Mouse (Mus musculus) left cerebral cortex, postnatal 4 days (tissue): ENCODE measurements around the gene Gm13757. TPM values are rescaled to one million over a fixed set of nuclear protein-coding genes. Genes with fewer than 3 reads are reported as not detected.
"Not testable (repeated sequence)": the region's sequence is repeated elsewhere in the genome, so short reads cannot be mapped to it uniquely, and the experiment has no call there.

Experiments
- DNase-seq: peaks from one replicate; pipeline ENCODE4 v3.0.0-alpha.2; 2022
- intact Hi-C: fragments of 180-260 bp; cut with DNase I; formaldehyde crosslinking; loops from one replicate; pipeline ENCODE4 v1.15.1; 2025
- total RNA-seq, 2 experiments: library from RNA; stranded (reverse); gene quantifications; 2 replicates each; pipeline ENCODE4 v1.2.3; 2021

Gene Gm13757
- not detected for total RNA-seq

- intact Hi-C loops = no loop called here
- no peak for DNase-seq
Observed at GRCm38 (mm10) chr2:88449031-88449430, at the start of gene Gm13757. TSS of gene Gm13757 (minus strand) at chr2:88449131.

DNA sequence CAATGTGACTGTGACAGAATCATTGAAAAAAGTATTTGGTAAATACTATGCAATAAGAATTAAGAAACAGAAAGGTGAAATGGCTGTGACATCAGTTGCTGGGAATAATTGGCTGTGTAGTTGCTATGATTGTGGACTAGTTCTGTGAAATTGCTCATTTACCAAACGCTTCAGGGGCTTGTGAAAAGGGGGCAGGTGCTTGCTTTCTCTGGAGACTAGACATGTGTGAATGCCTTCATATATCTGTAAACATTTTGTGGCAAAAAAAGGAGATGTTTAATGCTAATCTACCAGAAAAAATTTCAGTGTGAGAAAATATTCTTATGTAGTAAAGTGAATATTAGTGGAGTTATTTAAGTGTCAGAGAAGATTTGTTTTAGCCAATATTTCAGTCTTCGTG is 44.1 kb upstream of the Gm13757 start, which contains the start of gene Olfr1185-ps1:
Gene Olfr1185-ps1, plus strand, starts transcription at position 301 of the 400 bp plus-strand sequence.
- no peak for DNase-seq
- intact Hi-C loops = no loop called here

- no peak for DNase-seq
- intact Hi-C loops = no loop called here
Observed at GRCm38 (mm10) chr2:88483298-88483697, 34.4 kb upstream of the Gm13757 start, which contains the start of gene Olfr1184. TSS of gene Olfr1184 (plus strand) at chr2:88483598.

- DNase-seq, intact Hi-C loops: not testable (repeated sequence)
Observed at GRCm38 (mm10) chr2:88454567-88454966, 5.6 kb upstream of the Gm13757 start, which contains the start of gene Olfr1183. TSS of gene Olfr1183 (plus strand) at chr2:88454867.

- no peak for DNase-seq
- intact Hi-C loops = no loop called here
Observed at GRCm38 (mm10) chr2:88426071-88426470, 22.9 kb downstream of the Gm13757 start, which contains the start of gene Olfr1181. TSS of gene Olfr1181 (minus strand) at chr2:88426171.

- intact Hi-C loops = no loop called here
- DNase-seq = no peak
Observed at GRCm38 (mm10) chr2:88419051-88419450, 29.9 kb downstream of the Gm13757 start, which contains the start of gene Olfr1180. TSS of gene Olfr1180 (minus strand) at chr2:88419151.

GRCm38 (mm10) chr2:88406353-88406752 is 42.6 kb downstream of the Gm13757 start, which contains the start of gene Olfr1179:
TSS of gene Olfr1179 (minus strand) at chr2:88406453.
- intact Hi-C loops = no loop called here
- no peak for DNase-seq

Other genes with a start within 250 kb of the Gm13757 start
- gene Olfr1170, start 220.8 kb downstream of the Gm13757 start, total RNA-seq = not detected
- gene Olfr1173, start 169.3 kb downstream of the Gm13757 start, total RNA-seq = under 1 TPM in 1 of 2 experiments, not detected in 1; 0.08 TPM
- not detected for gene Olfr1174-ps, start 134.0 kb downstream of the Gm13757 start, total RNA-seq
- gene Olfr1175-ps, start 121.9 kb downstream of the Gm13757 start, total RNA-seq = not detected
- gene Olfr1176, start 112.4 kb downstream of the Gm13757 start, total RNA-seq = not detected
- gene Olfr1177-ps, start 102.6 kb downstream of the Gm13757 start, total RNA-seq = not detected
- not detected for gene Olfr1178, start 62.1 kb downstream of the Gm13757 start, total RNA-seq
- not detected for gene Olfr1179, start 42.7 kb downstream of the Gm13757 start, total RNA-seq
- not detected for gene Olfr1180, start 30.0 kb downstream of the Gm13757 start, total RNA-seq
- gene Olfr1181, start 23.0 kb downstream of the Gm13757 start, total RNA-seq = not detected
- gene Olfr1183, start 5.7 kb upstream of the Gm13757 start, total RNA-seq = not detected
- gene Olfr1184, start 34.5 kb upstream of the Gm13757 start, total RNA-seq = not detected
- gene Olfr1185-ps1, start 44.2 kb upstream of the Gm13757 start, total RNA-seq = not detected
- not detected for gene Olfr1186, start 69.4 kb upstream of the Gm13757 start, total RNA-seq
- gene Olfr1188, start 107.8 kb upstream of the Gm13757 start, total RNA-seq = not detected
- not detected for gene Olfr1189, start 137.3 kb upstream of the Gm13757 start, total RNA-seq
- under 1 TPM in 1 of 2 experiments, not detected in 1; 0.10 TPM for gene Olfr1191-ps1, start 191.4 kb upstream of the Gm13757 start, total RNA-seq
- not detected for gene Olfr1192-ps1, start 199.4 kb upstream of the Gm13757 start, total RNA-seq
- gene Olfr1193, start 226.5 kb upstream of the Gm13757 start, total RNA-seq = not detected
- gene Olfr1195, start 240.1 kb upstream of the Gm13757 start, total RNA-seq = not detected